Mouse (Mus musculus) kidney, adult 2 months (tissue): Measurements from ENCODE around the gene Oaz2. TPM values are rescaled to one million over a fixed set of nuclear protein-coding genes. Genes with fewer than 3 reads are reported as not detected.

Source experiments
- DNase-seq: peaks from one replicate; pipeline ENCODE4 v3.0.0; 2021
- H3K27ac ChIP-seq: fragments of 200-500 bp; 2 replicates; pipeline ENCODE4 v1.5.1; 2012; ENCODE audit warnings: low read depth, low read length, control low read depth, inconsistent platforms; ENCODE audit not compliant: insufficient read depth
- H3K27me3 ChIP-seq: fragments of 200-500 bp; replicated peaks from 2 replicates; pipeline ENCODE4 v1.6.1; 2012; ENCODE audit warnings: mild to moderate bottlenecking, moderate library complexity, low read length, inconsistent platforms; ENCODE audit not compliant: control insufficient read depth, insufficient read depth
- H3K36me3 ChIP-seq: fragments of 200-500 bp; 2 replicates; pipeline ENCODE4 v1.6.1; 2012; ENCODE audit warnings: mild to moderate bottlenecking, moderate library complexity, low read length, inconsistent platforms; ENCODE audit not compliant: control insufficient read depth, insufficient read depth
- H3K4me1 ChIP-seq: fragments of 200-500 bp; 2 replicates; pipeline ENCODE4 v1.6.1; 2011; ENCODE audit warnings: low read length; ENCODE audit not compliant: control insufficient read depth, insufficient read depth
- H3K4me3 ChIP-seq: fragments of 200-500 bp; 2 replicates; pipeline ENCODE4 v1.5.1; 2011; ENCODE audit warnings: mild to moderate bottlenecking, low read depth, low read length, control low read depth; ENCODE audit not compliant: insufficient read depth
- CTCF ChIP-seq: fragments of 200-500 bp; conservative IDR thresholded peaks from 2 replicates; pipeline ENCODE4 v1.5.1; 2011; ENCODE audit warnings: low read depth, mild to moderate bottlenecking, control low read depth, low read length, moderate library complexity, mixed read lengths; ENCODE audit not compliant: insufficient read depth, insufficient read length
- POLR2A ChIP-seq: fragments of 200-500 bp; IDR thresholded peaks from one replicate; pipeline ENCODE4 v1.6.1; 2011; ENCODE audit warnings: low read depth, low read length, control low read depth
- WGBS: fragments of 180-500 bp; shearing (Covaris S2); methylation state at CpG from one replicate; pipeline ENCODE4 v1.1.7; 2018; 5-methylcytosine and 5-hydroxymethylcytosine counted together
- polyA plus RNA-seq: library from polyadenylated mRNA; depleted of rRNA; stranded (reverse); fragments of >200 nt; gene quantifications from 2 replicates; pipeline ENCODE4 v1.2.3, GENCODE M21; 2012

The Oaz2 gene
- polyA plus RNA-seq, 1 experiment = 139 TPM

DNA sequence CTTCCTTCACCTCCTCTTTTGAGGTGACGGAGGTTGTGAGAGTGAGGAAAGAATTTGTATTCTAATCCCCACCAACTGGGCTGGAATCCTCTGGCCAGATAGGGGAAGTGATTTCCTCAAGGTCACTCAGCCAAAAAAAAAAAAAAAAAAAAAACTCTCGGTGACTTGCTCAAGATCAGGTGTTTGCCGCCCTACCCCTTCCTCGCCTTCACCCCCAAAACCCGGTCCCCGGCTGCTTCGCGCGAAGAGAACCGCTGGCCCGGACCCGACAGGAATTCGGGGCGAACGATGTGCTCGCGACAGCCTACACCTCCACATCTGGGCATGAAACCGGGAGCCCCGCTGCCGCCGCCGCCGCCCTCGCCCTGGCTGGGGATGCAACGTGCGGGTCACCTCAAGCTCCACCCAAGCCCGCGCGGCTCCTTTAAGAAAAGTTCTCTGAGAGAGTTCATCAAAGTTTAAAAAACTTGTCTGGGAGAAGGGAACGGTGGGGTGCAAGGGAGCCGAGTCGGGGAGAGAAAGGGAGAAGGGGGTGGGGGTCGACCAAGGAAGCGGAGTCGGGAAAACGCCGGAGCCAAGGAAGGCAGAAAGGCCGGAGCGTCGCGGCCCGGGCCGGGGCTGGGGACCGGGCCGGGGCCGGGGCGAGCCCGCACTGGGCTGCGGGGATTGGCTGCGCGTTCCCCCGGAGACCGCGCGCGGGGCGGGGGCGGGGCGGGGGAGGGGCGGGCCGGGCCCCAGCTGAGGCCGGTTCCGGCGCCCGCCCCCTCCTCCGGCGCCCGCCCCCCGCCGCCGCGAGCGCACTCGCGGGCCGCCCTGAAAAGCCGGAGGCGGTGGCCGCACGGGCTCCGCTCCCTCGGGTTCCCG is 37.8 kb upstream of the Oaz2 start:
- H3K27me3 ChIP-seq = no peaks in the 10 kb centered on the region
- no peaks in the 10 kb centered on the region for H3K36me3 ChIP-seq
- H3K27ac ChIP-seq = peak overlapping the region; percentile 96
- under 1% methylated on average over 57 of the region's 83 CpGs for WGBS
- TF ChIP-seq CTCF (no peak), POLR2A (peak; percentile 31)
- peak overlapping the region; percentile 85 for H3K4me3 ChIP-seq
- peaks cover 8% of the 10 kb centered on the region; the same call in 1 of the 2 replicates for H3K4me1 ChIP-seq
- peak; percentile 81 for DNase-seq

DNA sequence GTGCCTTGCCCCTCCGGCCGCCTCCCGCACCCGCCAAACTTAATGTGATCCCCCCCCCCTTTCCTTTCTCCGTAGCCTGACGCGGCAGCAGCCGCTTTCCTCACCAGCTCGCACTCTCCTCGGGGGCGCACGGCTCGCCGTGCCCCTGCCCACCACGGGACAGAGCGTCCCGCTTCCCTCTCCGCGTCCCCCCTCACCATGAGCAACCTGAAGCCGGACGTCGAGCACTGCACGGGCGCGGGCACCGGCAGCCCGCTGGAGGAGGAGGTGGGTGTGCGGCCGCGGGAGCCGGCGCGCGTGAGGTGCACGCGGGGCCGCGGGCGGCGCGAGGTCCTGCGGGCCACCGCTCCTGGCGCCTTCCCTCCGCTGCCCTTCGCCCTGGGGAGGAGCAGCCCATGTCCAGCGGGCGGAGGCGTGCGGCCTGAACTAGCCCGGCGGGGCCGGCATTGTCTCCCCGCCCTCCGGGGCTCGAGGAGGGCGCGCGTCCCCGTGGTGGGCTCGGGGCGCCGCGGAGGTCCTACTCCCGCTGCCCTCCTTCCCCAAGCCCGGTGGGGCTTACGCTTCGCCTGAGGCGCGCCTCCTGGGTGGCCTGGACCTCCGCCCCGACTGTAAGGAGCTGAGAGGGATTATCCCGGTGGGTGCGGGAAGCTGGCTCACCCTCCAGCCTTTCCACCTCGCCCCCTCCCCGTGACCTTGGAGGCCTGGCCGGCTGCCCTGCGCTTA is 37.0 kb upstream of the Oaz2 start:
- peak overlapping the region; percentile 77 for H3K4me3 ChIP-seq
- TF ChIP-seq POLR2A = no peak
- no peak for TF ChIP-seq CTCF
- H3K4me1 ChIP-seq = peaks cover 8% of the 10 kb centered on the region; the same call in 1 of the 2 replicates
- no peaks in the 10 kb centered on the region for H3K27me3 ChIP-seq
- no peaks in the 10 kb centered on the region for H3K36me3 ChIP-seq
- 2% methylated on average over 68 of the region's 78 CpGs for WGBS
- H3K27ac ChIP-seq = peak overlapping the region; percentile 90
- peak; percentile 82 for DNase-seq

- Histone ChIP-seq H3K36me3 (no peaks in the 10 kb centered on the region), H3K4me3 (peak overlapping the region; percentile 77), H3K27ac (peak overlapping the region; percentile 90), H3K27me3 (no peaks in the 10 kb centered on the region), H3K4me1 (peaks cover 12% of the 10 kb centered on the region)
- peak; percentile 33 for DNase-seq
- 42% methylated on average over 16 of the region's 16 CpGs for WGBS
- no peak for TF ChIP-seq POLR2A
- TF ChIP-seq CTCF = no peak
Measured at GRCm38 (mm10) chr9:65631354-65632021, 36.3 kb upstream of the Oaz2 start.

DNA sequence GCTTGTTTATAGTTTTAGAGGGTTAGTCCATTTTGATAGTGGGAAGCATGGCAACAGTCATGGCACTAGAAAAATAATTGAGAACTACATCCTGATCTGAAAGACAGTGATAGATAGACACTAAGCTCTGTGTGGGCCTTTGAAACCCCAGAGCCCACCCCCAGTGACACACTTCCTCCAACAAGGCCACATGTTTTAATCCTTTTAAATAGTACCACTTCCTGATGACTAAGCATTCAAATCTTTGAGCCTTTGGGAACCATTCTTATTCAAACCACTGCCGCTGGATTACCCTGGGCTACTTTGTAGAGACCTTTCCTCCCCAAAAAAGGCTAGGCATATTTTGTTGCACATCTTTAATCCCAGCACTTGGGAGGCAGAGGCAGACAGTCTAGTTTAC is 32.0 kb upstream of the Oaz2 start:
- no peaks in the 10 kb centered on the region for H3K27me3 ChIP-seq
- no peak for TF ChIP-seq CTCF
- no peak for TF ChIP-seq POLR2A
- WGBS = 78% methylated on average over 1 of the region's 1 CpGs
- no peaks in the 10 kb centered on the region for H3K36me3 ChIP-seq
- H3K27ac ChIP-seq = no peak overlapping the region
- no peak overlapping the region for H3K4me3 ChIP-seq
- peaks cover 32% of the 10 kb centered on the region for H3K4me1 ChIP-seq
- DNase-seq = no peak

GRCm38 (mm10) chr9:65636926-65637325 is 30.9 kb upstream of the Oaz2 start:
- no peaks in the 10 kb centered on the region for H3K27me3 ChIP-seq
- DNase-seq = no peak
- WGBS = 73% methylated on average over 4 of the region's 4 CpGs
- TF ChIP-seq POLR2A (no peak), CTCF (no peak)
- H3K4me3 ChIP-seq = no peak overlapping the region
- H3K36me3 ChIP-seq = no peaks in the 10 kb centered on the region
- H3K27ac ChIP-seq = no peak overlapping the region
- peaks cover 36% of the 10 kb centered on the region for H3K4me1 ChIP-seq

DNA sequence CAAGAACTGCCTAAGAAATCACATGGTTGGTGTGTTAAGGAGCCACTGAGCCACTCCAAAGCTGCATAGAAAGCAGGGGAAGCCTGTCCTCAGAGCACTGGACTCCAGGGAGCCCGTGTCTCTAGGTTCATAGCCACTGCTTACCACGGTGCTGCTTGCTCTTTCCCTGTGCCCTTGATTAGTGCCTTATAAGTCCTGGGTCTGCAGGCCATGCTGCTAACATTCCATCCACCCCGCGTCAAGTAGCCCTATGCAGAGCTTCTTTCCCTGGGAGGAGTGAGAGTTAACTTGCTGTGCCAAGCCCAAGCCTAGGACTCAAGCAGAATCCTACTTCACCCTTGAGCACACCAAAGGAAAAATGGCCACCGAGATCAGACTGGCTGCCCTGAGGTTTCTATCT is 28.7 kb upstream of the Oaz2 start:
- no peak overlapping the region for H3K4me3 ChIP-seq
- DNase-seq = peak; percentile 38
- 33% methylated on average over 5 of the region's 5 CpGs for WGBS
- TF ChIP-seq CTCF = no peak
- TF ChIP-seq POLR2A = no peak
- peak overlapping the region; percentile 18 for H3K27ac ChIP-seq
- H3K27me3 ChIP-seq = no peaks in the 10 kb centered on the region
- peaks cover 36% of the 10 kb centered on the region for H3K4me1 ChIP-seq
- no peaks in the 10 kb centered on the region for H3K36me3 ChIP-seq
